Mouse (Mus musculus) limb, embryonic 11.5 days (tissue): Measurements from ENCODE around the gene Cyb561d1. TPM values are rescaled to one million over a fixed set of nuclear protein-coding genes. Genes with fewer than 3 reads are reported as not detected.

Experiments
- ATAC-seq: fragments of 200-750 bp; cut with Nextera tagmentation; 2 replicates; pipeline ENCODE4 v1.8.0; 2017; ENCODE audit warnings: low read depth; ENCODE audit not compliant: insufficient number of reproducible peaks, low FRiP score, low TSS enrichment
- DNase-seq: peaks from one replicate; pipeline ENCODE4 v3.0.0-alpha.2; 2015; ENCODE audit warnings: low spot score
- H3K27ac ChIP-seq: fragments of 300-500 bp; sonication (generic); replicated peaks from 2 replicates; pipeline ENCODE4 v1.5.1; 2014; ENCODE audit warnings: low read depth, mild to moderate bottlenecking, low read length
- H3K27me3 ChIP-seq: fragments of 300-500 bp; sonication (generic); 2 replicates; pipeline ENCODE4 v1.6.1; 2014; ENCODE audit warnings: mild to moderate bottlenecking, low read length, mixed read lengths; ENCODE audit not compliant: control insufficient read depth, insufficient read depth
- H3K36me3 ChIP-seq: fragments of 300-500 bp; sonication (generic); 2 replicates; pipeline ENCODE4 v1.6.1; 2014; ENCODE audit warnings: mild to moderate bottlenecking, low read length, moderate library complexity, mixed read lengths; ENCODE audit not compliant: control insufficient read depth, insufficient read depth
- H3K4me1 ChIP-seq: fragments of 300-500 bp; sonication (generic); 2 replicates; pipeline ENCODE4 v1.6.1; 2014; ENCODE audit warnings: low read length, mixed read lengths; ENCODE audit not compliant: control insufficient read depth, insufficient read depth
- H3K4me2 ChIP-seq: fragments of 300-500 bp; sonication (generic); 2 replicates; pipeline ENCODE4 v1.6.1; 2014; ENCODE audit warnings: low read depth, mild to moderate bottlenecking, moderate library complexity; ENCODE audit not compliant: severe bottlenecking
- H3K4me3 ChIP-seq: fragments of 300-500 bp; sonication (generic); 2 replicates; pipeline ENCODE4 v1.5.1; 2014; ENCODE audit warnings: low read depth, low read length
- H3K9ac ChIP-seq: fragments of 300-500 bp; sonication (generic); 2 replicates; pipeline ENCODE4 v1.6.1; 2014; ENCODE audit warnings: mild to moderate bottlenecking, low read length
- H3K9me3 ChIP-seq: fragments of 300-500 bp; sonication (generic); 2 replicates; pipeline ENCODE4 v1.6.1; 2016; ENCODE audit warnings: low read length; ENCODE audit not compliant: control insufficient read depth
- whole genome bisulfite sequencing: fragments of 180-500 bp; shearing (Covaris S2); extraction: QIAGEN DNeasy Blood & Tissue Kit; methylation state at CpG from one replicate; pipeline ENCODE4 v1.1.7; 2014; 5-methylcytosine and 5-hydroxymethylcytosine counted together
- polyA plus RNA-seq: library from polyadenylated mRNA; unstranded; fragments of >200 nt; fragmentation: Nextera tagmentation; extraction: Ambion mirVana; gene quantifications from 2 replicates; pipeline ENCODE4 v1.2.1, GENCODE M21; 2014

Cyb561d1 gene
- polyA plus RNA-seq, 1 experiment from 2014 or later = 1.1 TPM

DNA sequence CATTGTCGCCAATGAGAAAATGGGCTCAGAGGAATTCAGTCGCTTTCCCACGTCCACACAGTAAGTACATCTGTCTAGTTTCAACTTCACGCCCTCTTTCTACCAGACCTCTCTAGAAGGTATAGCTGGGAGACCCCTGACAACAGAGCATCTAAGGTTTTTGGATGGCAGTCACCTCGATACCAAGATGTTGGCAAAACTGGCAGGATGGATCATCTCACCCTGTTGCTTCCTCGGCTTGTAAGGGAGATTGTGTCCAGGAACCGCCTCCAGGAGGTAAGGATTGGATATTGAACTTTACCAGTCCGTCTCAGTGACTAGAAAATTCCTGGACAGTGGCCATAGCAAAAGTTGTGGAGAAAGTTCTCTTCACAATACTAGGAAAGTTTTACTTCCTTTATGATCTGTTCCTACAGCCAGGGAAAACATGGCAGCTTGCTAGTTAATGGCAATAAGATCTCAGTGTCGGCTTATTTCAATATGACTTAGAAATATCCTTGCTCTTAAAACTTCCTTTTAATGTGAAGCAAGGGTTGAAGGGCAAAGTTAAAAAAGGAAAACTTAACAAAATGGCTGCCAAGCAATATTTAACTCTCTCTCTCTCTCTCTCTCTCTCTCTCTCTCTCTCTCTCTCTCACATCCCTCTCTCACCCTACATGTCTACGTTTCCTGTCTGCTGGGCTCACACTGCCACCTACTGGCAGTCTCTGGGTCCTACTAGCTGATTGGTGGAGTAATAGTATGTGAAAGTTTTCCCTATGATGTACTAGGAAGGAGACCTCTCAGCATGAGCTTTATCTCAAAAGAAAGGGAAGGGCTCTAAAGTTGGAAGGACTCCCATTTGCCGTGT, 53.4 kb downstream of the Cyb561d1 start:
- DNase-seq = peak; percentile 93
- 73% methylated on average over 11 of the region's 11 CpGs for WGBS
- no peaks in the 10 kb centered on the region for H3K27me3 ChIP-seq
- no peaks in the 10 kb centered on the region for H3K9me3 ChIP-seq
- no peak for ATAC-seq
- no peaks in the 10 kb centered on the region for H3K36me3 ChIP-seq
- H3K9ac ChIP-seq = no peak overlapping the region
- no peak overlapping the region for H3K4me2 ChIP-seq
- no peak overlapping the region for H3K27ac ChIP-seq
- peaks cover 5% of the 10 kb centered on the region; the same call in 1 of the 2 replicates for H3K4me1 ChIP-seq
- no peak overlapping the region for H3K4me3 ChIP-seq

DNA sequence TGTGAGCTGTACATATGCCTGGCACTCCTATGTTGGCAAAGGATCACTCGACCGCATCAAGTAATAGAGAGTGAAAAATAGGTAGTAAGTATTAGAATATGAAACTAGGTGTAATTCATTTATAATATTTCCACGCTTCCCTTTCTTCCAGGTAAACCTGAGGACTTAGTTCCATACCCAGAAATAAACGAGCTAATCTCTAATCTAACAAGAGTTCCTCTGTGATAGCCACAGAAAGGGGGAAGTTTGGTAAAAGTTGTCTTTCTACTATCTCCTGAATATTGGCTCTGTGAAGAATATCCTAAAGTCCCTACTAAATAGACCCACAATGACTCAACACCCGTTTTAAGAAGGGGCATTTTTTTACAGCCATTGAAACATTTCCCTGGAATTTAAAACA, 54.3 kb downstream of the Cyb561d1 start:
- Histone ChIP-seq H3K27me3 (no peaks in the 10 kb centered on the region), H3K4me2 (peak overlapping the region; percentile 83), H3K4me1 (peaks cover 5% of the 10 kb centered on the region; the same call in 1 of the 2 replicates), H3K36me3 (no peaks in the 10 kb centered on the region), H3K9me3 (no peaks in the 10 kb centered on the region), H3K9ac (peak overlapping the region; percentile 84), H3K27ac (no peak overlapping the region), H3K4me3 (peak overlapping the region; percentile 99)
- WGBS = 59% methylated on average over 5 of the region's 5 CpGs
- DNase-seq = no peak
- no peak for ATAC-seq

Other genes starting within 250 kb of the Cyb561d1 start
- gene Gstm3, start 231.9 kb downstream of the Cyb561d1 start, polyA plus RNA-seq = not detected in 2 replicates
- gene Gstm2, start 214.8 kb downstream of the Cyb561d1 start, polyA plus RNA-seq = 30.1 and 32.1 TPM in 2 replicates
- 32.8 and 33.9 TPM in 2 replicates for gene Gstm1, start 183.2 kb downstream of the Cyb561d1 start, polyA plus RNA-seq
- 13.2 and 15.1 TPM in 2 replicates for gene Gstm4, start 156.3 kb downstream of the Cyb561d1 start, polyA plus RNA-seq
- 37.0 and 38.0 TPM in 2 replicates for gene Ampd2, start 114.6 kb downstream of the Cyb561d1 start, polyA plus RNA-seq
- 1.6 and 1.8 TPM in 2 replicates for gene Gnat2, start 108.4 kb downstream of the Cyb561d1 start, polyA plus RNA-seq
- 192 and 198 TPM in 2 replicates for gene Gnai3, start 55.1 kb downstream of the Cyb561d1 start, polyA plus RNA-seq
- gene Gpr61, start 46.3 kb downstream of the Cyb561d1 start, polyA plus RNA-seq = 0.11 and 0.29 TPM in 2 replicates
- gene Amigo1, start 14.9 kb downstream of the Cyb561d1 start, polyA plus RNA-seq = 2.2 and 2.7 TPM in 2 replicates
- gene Atxn7l2, start 9.7 kb upstream of the Cyb561d1 start, polyA plus RNA-seq = 21.1 and 25.6 TPM in 2 replicates
- 0.43 and 0.51 TPM in 2 replicates for gene Sypl2, start 25.4 kb upstream of the Cyb561d1 start, polyA plus RNA-seq
- gene Psma5, start 55.7 kb upstream of the Cyb561d1 start, polyA plus RNA-seq = 348 and 359 TPM in 2 replicates
- 14.1 TPM in 2 replicates for gene Sort1, start 82.9 kb upstream of the Cyb561d1 start, polyA plus RNA-seq
- not detected in 2 replicates for gene Mybphl, start 163.7 kb upstream of the Cyb561d1 start, polyA plus RNA-seq
- gene Psrc1, start 182.6 kb upstream of the Cyb561d1 start, polyA plus RNA-seq = 79.5 TPM in 2 replicates
- gene Celsr2, start 214.3 kb upstream of the Cyb561d1 start, polyA plus RNA-seq = 3.2 and 4.9 TPM in 2 replicates
- 128 and 130 TPM in 2 replicates for gene Sars, start 244.0 kb upstream of the Cyb561d1 start, polyA plus RNA-seq